Mouse (Mus musculus) 3134 (cell line): ENCODE results near the gene Zmym4.
"Not testable (repeated sequence)": the region's sequence is repeated elsewhere in the genome, so short reads cannot be mapped to it uniquely, and the experiment has no call there.

ENCODE experiments used
- DNase-seq: peaks from one replicate; pipeline ENCODE4 v3.0.0-alpha.2; 2011; ENCODE audit warnings: low spot score; ENCODE audit not compliant: insufficient read length; ENCODE audit errors: extremely low read depth

The Zmym4 gene

DNA sequence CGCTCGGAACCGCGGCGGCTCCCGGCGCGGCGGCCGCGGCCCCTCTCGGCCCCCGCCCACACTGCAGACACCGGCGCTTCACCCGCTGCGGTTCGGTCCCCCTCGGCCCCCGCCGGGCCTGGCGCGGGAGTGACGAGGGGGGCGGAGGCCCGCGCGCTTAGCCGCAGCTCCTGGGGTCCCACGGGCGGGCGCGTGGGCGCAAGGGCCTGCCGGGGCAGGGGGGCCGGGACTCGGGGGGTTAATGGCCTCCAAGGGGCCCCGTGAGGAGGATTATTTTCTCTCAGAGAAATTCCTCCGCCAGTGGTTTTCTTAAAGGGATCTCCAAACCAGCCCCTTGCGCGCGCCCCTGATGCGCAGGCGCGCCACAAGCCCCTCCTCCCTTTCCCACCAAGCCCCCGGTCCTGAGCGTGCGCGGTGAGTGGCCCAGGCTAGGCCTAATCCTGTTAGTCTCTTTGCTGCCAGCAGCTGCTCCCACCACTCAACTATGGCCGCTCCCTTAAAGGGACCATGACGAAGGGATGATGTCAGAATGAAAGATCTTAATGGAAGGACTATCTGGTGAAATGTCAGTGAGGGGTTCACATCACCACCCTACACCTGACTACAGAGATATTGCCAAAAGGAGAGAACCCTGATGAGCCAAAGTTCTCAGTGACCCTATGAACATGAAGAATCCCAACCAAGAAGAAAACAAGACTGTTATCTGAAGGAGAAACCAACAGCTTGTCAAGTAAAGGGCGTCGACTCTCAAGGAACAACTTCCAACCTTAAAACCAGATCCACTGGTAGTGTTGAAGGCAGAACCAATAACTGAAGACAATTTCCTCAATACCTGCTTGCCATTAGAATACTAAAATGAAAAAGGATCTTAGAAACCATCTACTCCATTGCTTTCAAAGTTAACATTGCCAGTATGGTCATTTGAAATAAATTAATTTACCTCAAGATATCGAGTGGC is at the start of gene Zmym4:
Gene Zmym4 (minus strand): TSS at position 272 of the 958 bp plus-strand sequence.
- peak; percentile 96 for DNase-seq

DNA sequence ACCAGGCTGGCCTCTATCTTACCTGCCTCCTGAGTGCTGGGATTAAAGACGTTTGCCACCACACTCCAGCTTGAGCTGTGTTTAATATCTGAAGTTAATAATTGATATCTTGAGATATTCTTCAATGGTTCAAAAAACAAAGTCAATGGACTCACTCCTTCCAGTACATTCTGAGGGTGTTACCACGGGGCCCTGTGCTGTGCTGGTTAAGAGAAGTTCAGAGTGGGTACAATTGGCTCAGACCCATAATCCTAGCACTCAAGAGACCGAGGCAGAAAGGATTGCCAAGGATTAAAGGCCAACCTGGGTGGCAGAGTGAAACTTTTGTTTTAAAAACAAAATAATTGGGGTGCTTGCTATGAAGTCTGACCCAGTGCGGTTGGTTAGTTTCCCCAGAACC is 48.4 kb upstream of the Zmym4 start:
- DNase-seq: no peak

DNA sequence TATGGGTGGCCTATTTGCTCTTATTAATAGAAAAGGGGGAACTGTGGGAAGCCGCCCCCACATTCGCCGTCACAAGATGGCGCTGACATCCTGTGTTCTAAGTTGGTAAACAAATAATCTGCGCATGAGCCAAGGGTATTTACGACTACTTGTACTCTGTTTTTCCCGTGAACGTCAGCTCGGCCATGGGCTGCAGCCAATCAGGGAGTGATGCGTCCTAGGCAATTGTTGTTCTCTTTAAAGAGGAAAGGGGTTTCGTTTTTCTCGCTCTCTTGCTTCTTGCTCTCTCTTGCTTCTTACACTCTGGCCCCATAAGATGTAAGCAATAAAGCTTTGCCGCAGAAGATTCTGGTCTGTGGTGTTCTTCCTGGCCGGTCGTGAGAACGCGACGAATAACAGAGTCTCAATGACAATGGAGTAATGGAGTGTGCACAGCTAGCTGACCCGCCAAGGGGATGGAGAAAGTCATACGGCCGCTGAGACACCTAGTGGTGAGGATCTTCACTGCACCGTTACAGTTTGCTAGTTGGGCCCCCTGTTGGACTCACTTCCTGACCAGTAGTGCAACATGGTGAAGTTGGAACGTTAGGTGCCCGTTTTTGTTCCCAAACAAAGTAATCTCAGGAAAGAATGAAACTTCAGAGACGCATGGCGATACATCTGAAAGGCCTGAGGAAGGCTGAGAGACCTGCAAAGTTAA is 47.5 kb upstream of the Zmym4 start:
- not testable (repeated sequence) for DNase-seq

DNA sequence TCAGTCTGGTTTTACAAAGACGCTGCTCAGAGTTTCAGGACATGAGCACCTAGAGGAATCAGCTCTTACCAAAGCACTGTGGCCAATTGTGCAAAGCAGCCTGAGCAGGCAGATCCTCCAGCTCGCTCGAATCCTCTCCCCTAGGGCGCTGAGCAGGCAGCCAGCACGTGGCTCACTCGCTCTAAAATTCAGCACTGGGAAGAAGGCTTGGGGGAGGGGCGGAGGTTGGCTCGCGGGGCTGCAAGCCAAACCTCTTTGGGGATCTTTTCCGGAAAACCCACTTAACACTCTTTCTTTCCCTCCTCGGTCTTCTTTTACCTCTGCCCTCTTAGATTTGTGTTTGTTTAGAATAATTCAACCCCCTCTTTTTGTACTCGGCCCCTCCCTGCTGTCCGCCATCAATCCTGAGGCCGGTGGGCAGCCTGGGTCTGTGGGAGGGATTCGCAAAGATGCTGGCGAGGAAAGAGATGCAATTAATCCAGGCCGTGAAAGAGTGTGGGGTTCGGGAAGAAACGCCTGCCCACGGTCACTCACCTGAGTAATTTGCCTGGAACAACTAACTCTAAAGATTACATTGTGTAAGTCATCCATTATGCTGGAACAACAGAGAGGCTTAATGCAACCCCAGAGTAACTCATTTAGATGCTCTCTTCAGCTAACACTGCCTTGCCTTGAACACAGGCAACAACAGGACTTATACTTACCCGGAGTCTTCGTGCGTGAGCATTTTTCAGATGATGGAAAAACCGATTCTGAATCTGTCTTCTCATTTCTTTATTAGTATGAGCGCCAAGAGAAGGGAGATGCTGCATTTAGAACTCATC is 37.4 kb upstream of the Zmym4 start:
- DNase-seq: no peak

DNA sequence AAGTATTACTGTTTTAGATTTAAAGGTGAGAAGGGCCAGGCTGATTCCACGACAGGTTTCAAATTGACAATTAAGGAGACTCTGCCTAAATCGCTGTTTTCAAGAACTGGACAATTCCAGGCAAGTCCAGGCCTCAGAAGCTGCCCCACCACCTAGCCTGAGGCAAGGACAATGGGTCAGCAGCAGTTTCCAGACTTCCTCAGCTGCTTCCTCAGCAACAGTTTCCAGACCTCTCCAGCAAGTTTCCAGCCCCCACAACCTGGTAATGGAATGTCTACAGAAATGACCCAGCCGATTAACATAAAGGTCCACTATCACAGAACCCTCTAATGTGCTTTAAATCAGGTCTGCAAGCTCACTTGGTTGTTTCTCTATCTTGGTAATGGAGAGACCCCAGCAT is 36.4 kb upstream of the Zmym4 start:
- DNase-seq: no peak

DNA sequence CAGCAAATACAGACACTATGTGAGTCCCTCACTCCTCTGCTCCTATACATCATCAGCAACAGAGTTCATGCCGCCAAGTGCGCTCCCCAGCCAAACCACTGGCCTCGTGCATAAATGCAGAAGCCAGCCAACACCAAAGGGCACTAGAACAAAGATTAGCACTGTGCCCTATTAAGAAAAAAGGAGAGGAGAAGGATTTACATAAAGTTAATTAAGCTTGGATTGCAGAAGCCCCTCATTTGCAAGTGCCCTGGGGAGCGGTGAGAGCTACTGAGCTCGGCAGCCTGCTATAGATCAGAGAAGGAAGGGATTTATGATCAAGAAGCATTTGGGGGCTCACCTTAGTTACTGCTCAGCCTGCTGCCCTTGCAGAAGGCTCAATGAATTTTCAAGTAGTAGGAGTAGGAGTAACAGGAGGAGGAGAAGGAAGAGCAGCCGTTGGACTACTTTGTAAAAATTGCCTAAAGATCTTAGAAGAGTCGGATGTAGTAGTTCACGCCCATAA is 32.7 kb upstream of the Zmym4 start:
- DNase-seq: no peak

DNA sequence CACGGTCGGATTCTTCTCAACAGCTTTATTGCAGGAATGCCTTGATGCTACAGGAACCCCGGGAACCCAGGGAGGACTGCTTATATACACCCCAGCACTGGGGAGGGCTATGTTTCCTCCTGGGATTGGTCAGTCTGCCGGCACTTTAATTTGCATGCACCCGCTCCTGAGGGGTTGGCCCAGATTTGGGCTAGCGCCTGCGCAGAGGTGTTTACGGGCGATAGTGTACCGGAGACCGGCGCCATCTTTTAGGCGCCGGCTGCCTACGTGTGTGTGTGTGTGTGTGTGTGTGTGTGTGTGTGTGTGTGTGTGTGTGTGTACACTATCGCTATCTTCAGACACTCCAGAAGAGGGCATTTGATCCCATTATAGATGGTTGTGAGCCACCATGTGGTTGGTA is 31.4 kb upstream of the Zmym4 start:
- DNase-seq: not testable (repeated sequence)

DNA sequence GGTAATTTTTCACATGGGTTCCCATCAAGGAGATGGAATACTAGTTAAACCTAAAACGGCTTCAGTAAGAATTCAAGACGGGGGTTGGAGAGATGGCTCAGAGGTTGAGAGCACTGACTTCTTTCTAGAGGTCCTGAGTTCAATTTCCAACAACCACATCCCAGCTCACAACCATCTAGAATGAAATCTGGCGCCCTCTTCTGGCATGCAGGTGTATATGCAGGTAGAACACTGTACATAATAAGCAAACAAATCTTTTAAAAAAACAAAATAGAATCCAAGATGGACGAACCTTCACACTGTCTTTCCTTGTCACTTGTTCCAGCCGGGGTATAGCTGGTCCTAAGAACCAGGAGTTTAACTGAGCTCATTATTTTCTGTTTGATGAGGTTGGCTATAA is 24.4 kb upstream of the Zmym4 start:
- DNase-seq: no peak

DNA sequence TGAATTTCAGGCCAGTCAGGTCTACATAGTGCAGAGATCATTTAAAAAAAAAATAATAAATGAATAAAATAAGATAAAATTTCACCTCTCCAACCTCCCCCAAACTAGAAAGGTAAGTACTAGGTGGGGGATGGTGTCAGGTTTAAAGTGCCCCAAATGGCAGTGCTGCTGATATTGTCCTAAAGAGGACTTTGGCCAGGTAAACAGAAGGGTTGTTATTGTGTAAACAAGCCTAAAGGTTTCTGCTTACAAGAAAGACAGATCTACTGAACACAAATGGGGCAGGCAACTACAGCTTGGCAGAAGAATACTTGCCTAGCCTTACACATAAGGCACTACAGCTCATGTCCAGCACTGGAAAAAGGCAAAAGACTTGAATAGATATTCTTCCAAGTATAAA is 22.6 kb upstream of the Zmym4 start:
- no peak for DNase-seq

DNA sequence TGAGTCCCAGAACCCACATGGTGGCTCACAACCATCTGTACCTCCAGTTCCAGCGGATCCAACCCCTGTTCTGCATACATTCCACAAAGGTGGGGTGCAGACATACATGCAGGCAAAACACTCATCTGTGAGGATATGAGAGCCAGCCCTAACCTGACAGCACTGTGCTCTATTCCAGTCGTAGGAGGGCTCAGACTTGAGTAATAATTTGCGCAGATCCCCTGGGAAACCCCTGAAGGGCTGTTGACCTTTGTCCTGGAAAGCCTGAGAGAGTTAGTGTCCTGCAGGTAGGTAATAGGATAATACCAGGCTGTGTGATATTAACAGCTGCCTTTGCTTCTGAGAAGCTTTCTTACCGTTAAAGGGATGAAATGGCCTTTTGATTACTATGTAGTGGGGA is 20.6 kb upstream of the Zmym4 start:
- no peak for DNase-seq

DNA sequence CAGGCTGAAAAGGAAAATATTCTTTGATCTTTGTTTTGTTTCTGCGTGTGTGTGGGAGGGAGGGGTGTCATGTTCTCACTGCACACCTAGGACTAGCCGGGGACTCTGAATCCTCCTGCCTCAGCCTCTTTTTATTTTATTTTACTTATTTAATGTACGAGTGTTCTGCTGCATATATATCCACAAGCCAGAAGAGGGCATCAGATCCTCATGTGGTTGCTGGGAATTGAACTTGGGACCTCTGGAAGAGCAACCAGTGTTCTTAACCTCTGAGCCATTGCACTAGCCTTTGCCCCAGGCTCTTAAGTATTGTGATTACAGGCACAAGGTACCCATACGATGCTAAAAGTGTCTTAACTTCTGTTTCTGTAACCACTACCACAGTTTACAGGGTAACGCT is 18.8 kb upstream of the Zmym4 start:
- DNase-seq: no peak

DNA sequence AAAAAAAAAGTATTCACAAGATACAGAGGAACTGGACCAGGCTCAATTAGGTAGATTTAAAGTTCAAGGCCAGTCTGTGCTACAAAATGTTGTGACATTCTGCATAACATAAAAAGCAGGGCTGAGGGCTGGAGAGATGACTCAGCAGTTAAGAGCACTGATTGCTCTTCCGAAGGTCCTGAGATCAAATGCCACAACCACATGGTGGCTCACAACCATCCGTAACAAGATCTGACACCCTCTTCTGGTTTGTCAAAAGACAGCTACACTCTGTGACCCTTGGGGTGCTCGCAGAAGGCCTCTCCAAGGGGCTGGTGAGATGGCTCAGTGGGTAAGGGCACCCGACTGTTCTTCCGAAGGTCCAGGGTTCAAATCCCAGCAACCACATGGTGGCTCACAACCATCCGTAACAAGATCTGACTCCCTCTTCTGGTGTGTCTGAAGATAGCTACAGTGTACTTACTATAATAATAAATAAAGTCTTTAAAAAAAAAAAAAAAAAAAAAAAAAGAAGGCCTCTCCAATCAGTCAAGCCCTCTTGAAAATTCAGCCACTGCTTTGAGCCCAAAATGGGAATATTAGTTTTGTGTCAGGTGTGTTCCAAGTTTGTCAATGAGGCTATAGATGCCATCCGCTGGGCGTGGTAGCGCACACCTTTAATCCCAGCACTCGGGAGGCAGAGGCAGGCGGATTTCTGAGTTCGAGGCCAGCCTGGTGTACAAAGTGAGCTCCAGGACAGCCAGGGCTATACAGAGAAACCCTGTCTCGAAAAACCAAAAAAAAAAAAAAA is 16.0 kb upstream of the Zmym4 start:
- not testable (repeated sequence) for DNase-seq

DNA sequence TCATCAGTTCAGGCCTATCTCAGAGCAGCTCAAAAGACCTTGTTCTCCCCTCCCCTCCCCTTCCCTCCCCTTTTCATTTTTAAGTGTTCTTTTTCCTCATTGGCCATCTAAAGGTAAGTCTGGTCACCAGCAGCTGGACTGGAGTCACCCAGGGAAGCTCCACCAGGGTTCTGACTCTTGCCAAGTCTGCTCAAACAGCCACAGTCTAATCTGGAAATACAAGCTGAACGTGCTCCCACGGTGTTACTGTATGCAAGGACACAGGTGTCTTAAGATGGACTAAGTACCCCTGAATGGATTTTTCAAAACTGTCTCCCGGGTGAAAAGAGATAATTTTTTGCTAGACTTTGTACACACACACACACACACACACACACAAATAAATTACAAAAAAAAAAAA is 15.4 kb upstream of the Zmym4 start:
- no peak for DNase-seq

DNA sequence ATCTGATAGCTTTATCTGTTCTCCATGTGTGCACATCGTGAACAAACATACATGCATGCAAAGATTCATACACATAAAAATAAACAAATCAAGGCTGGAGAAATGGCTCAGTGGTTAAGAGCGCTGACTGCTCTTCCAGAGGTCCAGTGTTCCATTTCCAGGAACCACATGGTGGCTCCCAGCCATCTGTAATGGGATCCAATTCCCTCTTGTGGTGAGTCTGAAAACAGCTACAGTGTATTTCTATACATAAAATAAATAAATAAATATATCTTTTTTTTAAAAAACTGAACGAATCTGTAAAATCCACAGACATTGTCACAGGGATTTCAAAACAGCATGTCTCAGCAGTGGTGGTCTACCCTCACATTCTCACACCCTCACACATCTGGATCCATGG is 10.8 kb upstream of the Zmym4 start:
- DNase-seq: no peak

DNA sequence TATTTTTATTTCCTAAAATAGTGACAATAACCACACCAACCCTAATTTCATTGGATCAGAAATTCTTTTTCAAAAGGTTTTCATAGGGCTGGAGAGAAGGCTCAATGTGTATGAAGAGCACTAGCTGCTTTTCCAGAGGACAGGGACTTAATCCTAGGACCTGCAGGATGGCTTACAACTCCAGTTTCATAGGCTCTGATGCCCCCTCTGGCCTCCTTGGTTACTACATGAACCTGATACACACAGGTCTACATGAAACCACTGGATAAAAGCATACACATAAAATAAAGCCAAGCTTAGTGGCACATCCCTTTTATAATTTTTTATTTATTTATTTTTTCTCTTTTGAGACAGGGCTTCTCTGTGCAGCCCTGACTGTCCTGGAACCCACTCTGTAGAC is 9.5 kb upstream of the Zmym4 start:
- no peak for DNase-seq

DNA sequence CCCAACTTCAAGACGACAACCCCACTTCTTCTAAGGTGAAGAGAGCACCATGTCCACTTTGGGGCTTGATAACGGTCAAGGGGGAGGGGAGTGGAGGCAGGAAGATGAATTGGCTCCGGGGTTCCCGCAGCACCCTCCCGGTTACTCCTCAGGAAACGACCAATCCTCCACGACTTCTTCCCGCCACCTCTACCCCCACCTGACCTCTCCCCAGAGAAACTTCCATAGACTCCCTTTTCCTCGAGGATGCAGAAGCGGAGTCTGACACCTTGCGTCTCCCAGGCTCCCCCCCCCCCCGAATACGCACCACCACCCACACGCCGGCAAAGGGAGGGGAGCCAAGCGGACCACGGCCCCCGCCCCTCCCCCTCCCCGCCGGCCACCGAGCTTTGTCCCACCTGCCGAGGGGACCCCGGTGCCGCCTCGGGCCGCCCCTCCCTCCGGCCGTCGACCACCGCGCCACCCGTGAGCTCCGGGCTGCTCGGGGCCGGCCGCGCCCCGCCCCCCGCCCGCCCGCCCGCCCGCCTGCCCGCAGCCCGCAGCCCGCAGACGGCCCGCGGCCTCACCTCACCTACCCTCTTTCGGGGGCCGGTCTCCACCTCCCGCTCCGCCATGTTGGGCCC is 583 bp downstream of the Zmym4 start:
- DNase-seq: peak; percentile 53

DNA sequence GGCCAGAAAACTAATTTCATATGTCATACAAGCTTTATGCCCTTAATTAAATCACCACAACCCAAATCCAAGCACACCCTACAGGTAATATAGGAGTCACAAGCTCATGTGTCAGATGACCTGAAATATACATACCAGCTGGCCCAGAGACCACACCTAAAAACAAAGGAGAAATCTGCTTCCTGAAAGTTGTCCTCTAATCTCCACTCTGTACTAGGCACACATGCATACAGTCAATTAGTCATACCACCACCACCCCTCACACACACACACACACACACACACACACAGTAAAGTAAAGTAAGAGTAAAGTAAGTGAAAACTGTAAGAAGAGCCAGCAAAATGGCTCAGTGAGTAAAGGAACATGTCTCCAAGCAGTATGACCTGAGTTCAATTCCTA is 9.3 kb downstream of the Zmym4 start:
- DNase-seq: no peak

DNA sequence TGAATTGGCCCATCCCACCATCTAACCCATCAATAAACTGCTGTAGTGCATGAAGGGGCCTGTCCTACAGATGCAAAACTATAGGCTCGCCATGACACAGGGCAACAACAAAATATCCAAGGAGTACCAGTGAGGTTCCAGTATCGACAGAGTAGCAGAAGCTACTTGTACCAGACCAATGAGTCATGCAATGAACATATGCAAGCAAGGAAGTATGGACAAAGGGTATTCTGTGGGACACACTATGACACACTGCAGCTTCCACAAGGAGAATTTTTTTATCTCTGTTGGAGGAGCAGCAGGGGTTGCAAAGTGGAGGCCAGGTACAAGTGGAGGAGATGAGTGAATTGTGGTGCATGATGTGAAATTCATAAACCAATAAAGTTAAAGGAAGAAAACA is 9.7 kb downstream of the Zmym4 start:
- no peak for DNase-seq

DNA sequence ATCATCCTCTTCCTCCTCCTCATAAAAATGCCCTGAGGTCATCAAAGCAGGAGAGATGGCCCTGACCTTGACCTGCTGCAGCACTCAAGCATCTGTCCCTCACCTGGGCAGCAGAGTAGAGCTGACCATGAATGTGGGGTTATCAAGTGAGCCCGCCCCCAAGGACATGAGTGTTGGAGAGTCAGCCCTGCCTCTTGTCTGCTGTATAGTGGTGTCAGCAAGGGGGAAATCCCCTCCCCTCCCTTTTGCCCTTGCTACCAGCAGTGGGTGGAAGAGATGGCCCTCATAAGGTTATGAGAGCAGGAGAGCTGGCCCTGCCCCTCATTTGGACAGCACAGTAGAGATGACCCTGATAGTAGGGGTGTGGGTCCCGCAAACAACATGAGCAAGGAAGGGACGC is 10.5 kb downstream of the Zmym4 start:
- DNase-seq: no peak

DNA sequence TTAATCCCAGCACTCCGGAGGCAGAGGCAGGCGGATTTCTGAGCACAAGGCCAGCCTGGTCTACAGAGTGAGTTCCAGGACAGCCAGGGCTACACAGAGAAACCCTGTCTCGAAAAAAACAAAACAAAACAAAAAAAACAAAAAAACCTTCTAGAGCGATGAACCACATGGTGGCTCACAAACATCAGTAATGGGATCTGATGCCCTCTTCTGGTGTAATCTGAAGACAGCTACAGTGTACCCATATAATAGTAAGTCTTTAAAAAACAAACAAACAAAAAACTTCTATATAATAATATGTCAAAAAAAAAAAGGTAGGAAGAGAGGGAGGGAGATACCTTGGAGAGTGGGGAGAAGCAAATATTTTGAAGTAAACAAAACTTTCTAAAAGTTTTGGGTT is 17.1 kb downstream of the Zmym4 start:
- DNase-seq: not testable (repeated sequence)
